Mouse (Mus musculus) heart, postnatal 0 days (tissue): ENCODE results near the gene Mkrn2.

Experiments
- CTCF ChIP-seq: IDR thresholded peaks from 2 replicates; pipeline ENCODE4 v1.5.1; 2016; ENCODE audit warnings: antibody characterized with exemption, control low read depth, low read depth
- EP300 ChIP-seq: IDR thresholded peaks from 2 replicates; pipeline ENCODE4 v1.6.1; 2016; ENCODE audit warnings: antibody characterized with exemption, low read depth

DNA sequence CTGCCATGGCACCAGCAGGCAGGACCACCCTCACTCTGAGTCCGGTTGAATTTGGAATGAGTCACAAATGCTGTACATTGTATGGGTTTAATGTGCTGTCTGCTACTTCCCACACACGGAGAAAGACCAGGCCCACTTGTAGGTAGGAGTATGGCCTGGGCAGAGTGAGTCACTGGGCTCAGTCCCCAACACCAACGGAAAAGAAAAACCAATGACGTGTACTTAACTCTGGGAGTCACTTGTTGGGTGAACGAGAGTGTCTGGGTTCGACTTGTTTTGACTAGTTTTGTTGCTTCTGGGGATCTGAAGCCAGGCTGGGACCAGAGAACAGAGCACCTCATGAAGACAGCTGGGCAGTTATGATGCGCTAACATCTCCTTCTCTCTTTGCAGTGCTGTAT is 27.5 kb upstream of the Mkrn2 start:
- TF ChIP-seq CTCF (no peak), EP300 (no peak)
